Mouse (Mus musculus) regulatory T cell (primary cell): ENCODE measurements around the gene Prep.

Experiments used
- in situ Hi-C: fragments of 300-600 bp; cut with MboI, MseI; formaldehyde crosslinking; loops from one replicate; pipeline ENCODE4 v1.15.1; 2025; ENCODE audit warnings: high pct_unique_total_duplicates

The Prep gene

GRCm38 (mm10) chr10:45066931-45067308 lies at the start of gene Prep:
Prep (plus strand) TSS chr10:45067203.
- in situ Hi-C loops: no loop called here

DNA sequence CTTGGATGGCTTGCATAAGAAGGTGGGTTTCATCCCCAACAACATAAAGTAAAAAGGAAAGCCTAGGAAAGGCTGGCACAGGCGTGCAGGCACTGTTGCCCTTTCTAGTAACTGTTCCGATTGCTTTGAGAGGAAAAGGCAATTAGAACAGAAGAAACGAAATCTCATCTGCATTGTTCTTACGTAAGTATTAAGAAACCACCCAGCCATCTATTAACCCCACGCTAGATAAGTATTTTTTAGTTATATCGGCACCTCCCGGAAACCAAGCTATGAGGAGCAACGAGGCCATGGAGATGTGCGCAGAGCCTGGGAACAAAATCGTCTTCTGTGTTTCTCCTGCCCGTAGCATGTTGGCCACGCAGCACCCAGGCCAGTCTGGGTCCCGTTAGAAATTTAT lies 49.7 kb upstream of the Prep start:
- in situ Hi-C loops: loop anchor here (25.0 kb wide), 1 partner anchor 680 kb away; no protein-coding TSS in a partner anchor

DNA sequence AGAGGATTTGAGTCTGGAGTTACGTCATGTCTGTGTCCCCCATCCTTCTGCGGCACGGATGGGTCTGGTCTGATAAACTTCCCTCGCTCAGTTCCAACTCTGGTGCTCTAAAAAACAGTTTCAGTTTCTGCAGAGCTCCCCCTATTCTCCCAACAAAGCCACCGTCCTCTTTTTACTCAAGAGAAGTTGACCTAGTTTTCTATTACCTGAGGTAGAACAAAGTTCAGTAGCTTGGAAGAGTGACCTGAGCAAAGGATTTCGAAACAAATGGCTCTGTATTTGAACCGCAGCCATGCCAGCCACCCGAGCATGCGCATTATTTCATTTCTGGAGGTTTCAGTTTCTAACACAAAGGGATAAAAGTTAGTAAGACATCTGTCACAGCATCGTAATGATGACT lies 49.2 kb upstream of the Prep start:
- in situ Hi-C loops: loop anchor here (25.0 kb wide), 1 partner anchor 681 kb away; no protein-coding TSS in a partner anchor

GRCm38 (mm10) chr10:45019418-45019817 lies 47.6 kb upstream of the Prep start:
- in situ Hi-C loops: loop anchor here (25.0 kb wide), 1 partner anchor 682 kb away; no protein-coding TSS in a partner anchor

GRCm38 (mm10) chr10:45019849-45020248 lies 47.2 kb upstream of the Prep start:
- in situ Hi-C loops: loop anchor here (25.0 kb wide), 1 partner anchor 683 kb away; no protein-coding TSS in a partner anchor

DNA sequence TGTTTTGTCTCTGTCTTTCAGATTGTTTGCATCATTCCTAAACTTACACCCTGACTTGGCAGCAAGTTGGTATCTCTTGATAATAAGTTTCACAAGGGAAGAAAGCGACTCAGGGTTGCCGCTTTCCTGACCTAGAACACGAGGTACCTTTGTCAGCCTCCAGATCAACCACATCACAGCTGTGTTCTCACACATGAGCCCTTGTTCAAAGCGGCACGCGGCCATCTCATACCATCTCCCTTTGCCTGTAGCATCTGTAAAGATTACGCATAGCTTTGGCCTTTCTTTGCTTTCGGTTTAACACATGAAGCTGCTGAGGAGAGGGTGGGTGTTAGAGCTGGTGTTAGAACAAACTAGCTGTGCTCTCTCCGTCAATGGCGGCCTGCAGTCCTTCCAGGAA lies 46.7 kb upstream of the Prep start:
- in situ Hi-C loops: loop anchor here (25.0 kb wide), 1 partner anchor 683 kb away; no protein-coding TSS in a partner anchor

GRCm38 (mm10) chr10:45025184-45025583 lies 41.8 kb upstream of the Prep start:
- in situ Hi-C loops: no loop called here

DNA sequence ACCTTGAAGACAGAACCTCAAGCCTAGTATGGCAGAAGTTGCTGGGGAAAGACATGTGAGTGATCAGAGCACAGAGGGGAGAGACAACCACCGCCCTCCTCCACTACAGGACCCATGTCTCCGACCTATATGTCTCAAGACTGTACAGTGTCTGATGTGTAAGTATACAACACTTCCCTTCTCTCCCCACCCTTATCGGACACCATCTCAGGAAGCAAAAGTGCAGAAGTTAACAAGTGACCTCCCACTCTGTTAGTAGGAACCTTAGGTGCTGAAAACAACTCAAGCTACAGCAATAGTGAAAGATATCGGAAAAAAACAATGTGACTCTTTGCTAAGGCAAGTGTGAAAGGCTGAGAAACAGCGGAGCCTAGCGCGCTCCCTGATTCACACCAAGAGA lies 40.1 kb upstream of the Prep start:
- in situ Hi-C loops: no loop called here

- in situ Hi-C loops: no loop called here
These were observed 21.6 kb upstream of the Prep start for GRCm38 (mm10) chr10:45045268-45045928.

DNA sequence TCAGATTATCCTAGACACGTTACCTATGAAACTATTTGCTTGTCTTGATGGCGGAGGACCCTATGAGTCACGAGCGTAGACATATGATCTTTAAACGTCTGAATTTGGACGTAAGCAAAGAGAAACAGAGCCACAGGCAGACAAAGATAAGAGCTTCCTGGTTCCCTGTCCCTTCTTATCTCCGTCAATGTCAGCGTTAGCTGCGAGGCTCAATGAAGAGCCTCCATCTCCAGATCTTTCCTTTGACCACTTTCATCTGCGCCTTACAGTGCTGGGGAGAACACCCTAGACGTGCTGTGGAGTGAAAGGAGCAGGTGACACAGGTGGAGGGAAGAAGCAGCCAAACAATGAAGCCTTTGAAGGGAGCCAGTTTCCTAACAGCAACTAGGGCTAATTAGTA lies 18.8 kb upstream of the Prep start:
- in situ Hi-C loops: no loop called here

- in situ Hi-C loops: no loop called here
These were observed 18.4 kb upstream of the Prep start for GRCm38 (mm10) chr10:45048622-45049021.

GRCm38 (mm10) chr10:45051125-45051744 lies 15.8 kb upstream of the Prep start:
- in situ Hi-C loops: no loop called here

- in situ Hi-C loops: no loop called here
These were observed 8.6 kb upstream of the Prep start for GRCm38 (mm10) chr10:45058361-45058760.

- in situ Hi-C loops: loop anchor here (5.0 kb wide), 1 partner anchor 311 kb away; no protein-coding TSS in a partner anchor
These were observed 6.2 kb upstream of the Prep start for GRCm38 (mm10) chr10:45060841-45061240.

GRCm38 (mm10) chr10:45066131-45066930 lies 672 bp upstream of the Prep start:
- in situ Hi-C loops: no loop called here

GRCm38 (mm10) chr10:45067436-45067925 lies 478 bp downstream of the Prep start:
- in situ Hi-C loops: no loop called here

DNA sequence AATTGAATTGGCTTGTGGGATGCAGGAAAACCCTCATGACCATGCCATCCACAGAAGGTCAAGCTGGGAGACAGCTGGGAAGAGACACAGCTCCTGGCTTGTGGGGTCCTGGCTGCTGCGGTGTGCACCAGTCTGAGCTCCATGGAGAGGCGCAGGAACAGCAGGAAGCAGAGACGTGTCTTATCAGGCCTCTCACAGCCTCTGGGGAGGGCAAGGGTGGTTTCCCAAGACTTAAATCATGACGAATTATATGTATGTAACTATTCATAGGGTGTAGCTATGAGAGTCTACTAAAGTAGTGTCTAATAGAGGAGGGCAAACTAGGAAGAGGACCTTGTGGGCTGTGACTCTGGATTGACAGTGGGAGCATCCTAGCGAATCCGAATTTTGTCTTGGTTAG lies 2.6 kb downstream of the Prep start:
- in situ Hi-C loops: no loop called here

DNA sequence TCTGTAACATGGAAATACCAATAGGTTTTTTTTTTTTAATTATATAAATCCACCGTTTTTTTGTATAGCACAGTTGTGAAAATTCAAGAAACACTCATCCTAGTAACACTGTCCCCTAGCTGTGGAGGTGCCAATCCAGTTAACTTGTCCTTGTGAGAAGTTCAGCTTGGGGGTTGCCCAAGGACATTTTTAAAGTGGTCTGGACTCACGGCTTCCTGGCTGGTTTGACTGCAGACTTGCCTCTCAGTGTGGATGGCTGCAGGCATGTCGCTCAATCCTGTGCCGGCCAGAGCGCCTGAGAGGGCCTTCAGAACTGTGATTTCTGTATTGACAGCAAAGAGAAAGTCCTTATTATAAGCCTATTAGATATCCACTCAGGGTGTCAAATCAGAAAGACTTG lies 3.4 kb downstream of the Prep start:
- in situ Hi-C loops: no loop called here

DNA sequence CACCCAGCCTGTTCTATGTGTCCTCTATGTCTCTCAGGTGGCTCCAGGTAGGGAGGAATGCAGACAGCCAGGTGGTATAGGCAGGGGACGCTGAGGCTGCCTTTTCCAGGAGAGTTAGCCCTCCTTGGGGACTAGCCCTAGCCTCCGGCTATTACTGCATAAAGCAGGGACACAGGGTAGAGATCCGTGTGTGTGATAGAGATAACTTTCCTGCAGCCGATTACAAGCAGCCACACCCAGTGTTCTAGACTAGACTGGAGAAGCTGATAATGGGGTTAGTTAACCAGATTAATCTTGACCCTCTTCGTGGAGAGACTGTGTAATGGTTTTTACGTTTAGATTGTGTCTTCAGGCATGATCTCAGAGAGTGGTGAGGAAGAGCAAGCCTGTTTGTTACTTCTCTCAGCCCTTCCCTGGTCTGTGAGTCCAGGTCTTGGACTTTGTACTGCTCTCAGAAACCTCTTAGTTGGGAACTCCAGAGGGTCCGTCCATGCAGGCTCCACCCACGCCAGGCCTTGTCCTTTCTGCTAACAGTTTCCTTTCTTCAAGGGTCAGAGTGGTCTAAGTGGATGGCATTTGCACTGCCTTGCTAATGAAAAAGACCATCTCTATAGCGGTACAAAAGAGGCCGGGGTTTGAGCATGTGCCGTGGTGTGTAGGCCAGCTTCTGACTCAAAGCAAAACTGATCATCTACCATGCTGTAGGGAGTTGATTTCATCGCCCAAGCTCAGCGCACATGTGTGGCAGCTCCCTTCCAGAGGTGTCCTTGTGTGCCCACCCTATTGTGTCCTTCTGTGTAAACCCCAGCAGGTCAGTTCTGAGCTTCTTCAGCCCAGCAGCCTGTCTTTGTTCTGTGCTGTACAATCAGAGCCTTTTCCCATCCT lies 4.2 kb downstream of the Prep start:
- in situ Hi-C loops: no loop called here

DNA sequence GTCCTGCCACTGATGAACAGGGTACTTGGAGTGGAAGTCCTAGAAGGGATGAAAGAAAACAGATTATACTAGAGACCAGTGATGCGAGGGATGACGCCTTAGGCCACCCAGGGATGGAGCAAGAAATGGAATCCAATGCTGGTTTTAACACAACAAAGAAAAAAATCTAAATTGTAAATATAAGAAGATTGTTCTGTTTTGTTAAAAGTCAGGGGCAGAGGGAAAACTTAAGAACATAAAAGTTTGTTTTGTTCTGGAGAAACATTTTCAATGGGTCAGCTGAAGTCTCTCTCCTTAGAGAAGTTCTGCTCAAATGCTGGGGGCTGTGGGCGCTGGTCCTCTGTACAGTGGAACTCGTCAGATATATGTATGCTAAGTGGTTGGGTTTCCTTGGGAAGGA lies 5.3 kb downstream of the Prep start:
- in situ Hi-C loops: no loop called here

DNA sequence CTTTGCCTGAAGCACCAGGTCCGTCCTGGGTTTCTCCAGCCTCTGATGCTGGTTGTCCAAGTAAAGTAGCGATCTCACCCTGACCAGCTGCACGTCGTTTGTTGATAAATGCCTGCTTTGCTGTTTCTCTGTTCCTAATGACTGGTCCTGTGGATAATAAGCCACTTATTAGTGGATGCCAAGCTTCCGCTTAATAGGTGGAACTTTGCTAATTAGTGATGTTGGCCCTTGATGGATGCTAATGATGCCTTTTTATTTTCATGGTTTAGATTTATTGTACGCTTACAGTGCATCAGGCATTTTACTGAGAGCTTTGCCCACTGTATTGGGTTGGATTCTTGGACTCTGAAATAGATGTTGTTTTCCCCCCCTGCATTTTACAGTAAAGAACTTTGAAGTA lies 7.5 kb downstream of the Prep start:
- in situ Hi-C loops: no loop called here
